Comparison of ENCODE assay signal across 12 mouse cellular contexts in genomic region chr17:17973443-17973842, GRCm38 (mm10). TPM values are rescaled to one million over a fixed set of nuclear protein-coding genes. Genes with fewer than 3 reads are reported as not detected.
DNase-seq lines count a peak whose midpoint lies in the region; ATAC-seq lines count a peak whose summit lies in the region.
"Had no signal": no experiment of that assay in that cellular context is flagged by ENCODE, and none has a peak within 500 bp of the region (broad histone marks: within the 10 kb centered on the region; RNA-seq: fewer than 3 reads in every experiment).

No protein-coding gene starts in this region.

- peak; percentile 14 for DNase-seq in embryo, embryonic 10 days (ENCODE audit: low spot score)
- DNase-seq in embryo, embryonic 9.5 days (ENCODE audit: extremely low spot score): no peak
- peak; percentile 2 for DNase-seq in lung, postnatal 36 days
- no peak for DNase-seq in lung, postnatal 14 days
- peak; percentile 13 for DNase-seq in embryo, embryonic 10.5 days (ENCODE audit: low spot score)
- no peak for DNase-seq in cerebellum, postnatal 4 days (ENCODE audit: low spot score in 2 of 2)
- DNase-seq in cerebellum, postnatal 36 days: no peak
- DNase-seq: kidney, postnatal 14 days; lung, adult 18-20 months had no signal

- ATAC-seq in neutrophil, adult 5-6 weeks (ENCODE audit: extremely low read depth, insufficient number of reproducible peaks, low FRiP score, poor library complexity, severe bottlenecking): 0 out of 2 replicates have a peak, but pooled peaks have one; percentile 30
- ATAC-seq: forebrain, embryonic 15.5 days had no signal

RNA-seq across cellular contexts. Expression of gene Fpr-rs4, which starts 48.1 kb away (rescaled TPM):
- not detected in 2 replicates for total RNA-seq in neutrophil, adult 5-6 weeks (2017)
- total RNA-seq: left cerebral cortex, postnatal 14 days had no signal

Comparison
In these comparisons a context has a peak if more than half of its experiments do, and no peak if none do; other contexts are left out.
1. DNase-seq: peak in embryo, embryonic 10 days (single experiment), lung, postnatal 36 days (single experiment) and embryo, embryonic 10.5 days (single experiment); none in embryo, embryonic 9.5 days (single experiment), lung, postnatal 14 days (single experiment), cerebellum, postnatal 4 days (0 of 2) and cerebellum, postnatal 36 days (0 of 2).